Mouse (Mus musculus) CH12.LX (cell line): ENCODE results near the gene Phf21a.

ENCODE experiments used
- CTCF ChIP-seq, 2 experiments: IDR thresholded peaks in 1 of 2; conservative IDR thresholded peaks in 1 of 2; 2 replicates each; pipeline ENCODE4 v1.5.1; 2011 to 2012; ENCODE audit warnings: low read depth in 2 of 2, low read length in 2 of 2, improper control_type of control experiment in 1 of 2, inconsistent platforms in 1 of 2, mild to moderate bottlenecking in 1 of 2, moderate library complexity in 1 of 2
- MAFK ChIP-seq: IDR thresholded peaks from 2 replicates; pipeline ENCODE4 v1.6.1; 2011; ENCODE audit warnings: low read length, improper control_type of control experiment; ENCODE audit not compliant: insufficient replicate concordance
- MAX ChIP-seq: IDR thresholded peaks from 2 replicates; pipeline ENCODE4 v1.6.1; 2011; ENCODE audit warnings: low read length, improper control_type of control experiment
- POLR2A ChIP-seq: IDR thresholded peaks from 2 replicates; pipeline ENCODE4 v1.6.1; 2011; ENCODE audit warnings: low read depth, mild to moderate bottlenecking, improper control_type of control experiment, low read length
- TBP ChIP-seq: conservative IDR thresholded peaks from 2 replicates; pipeline ENCODE4 v1.6.1; 2011; ENCODE audit warnings: low read depth, low read length, improper control_type of control experiment
- TCF12 ChIP-seq: IDR thresholded peaks from 2 replicates; pipeline ENCODE4 v1.6.1; 2014; ENCODE audit warnings: low read depth, mild to moderate bottlenecking, inconsistent platforms, low read length, improper control_type of control experiment
- USF2 ChIP-seq: conservative IDR thresholded peaks from 2 replicates; pipeline ENCODE4 v1.6.1; 2011; ENCODE audit warnings: low read depth, low read length, improper control_type of control experiment
- ZMIZ1 ChIP-seq: IDR thresholded peaks from 2 replicates; pipeline ENCODE4 v1.6.1; 2012; ENCODE audit warnings: low read depth, mild to moderate bottlenecking, inconsistent platforms, low read length, improper control_type of control experiment

GRCm38 (mm10) chr2:92272510-92272909 is 179.6 kb downstream of the Phf21a start:
- TF ChIP-seq POLR2A (no peak), CTCF (conservative IDR thresholded peaks at IDR 0.05 in 1 of 2, IDR thresholded peaks at IDR 0.05 in 1 of 2; ENCODE audit: low read depth in 2 of 2, low read length in 2 of 2) (no peak), TBP (no peak), ZMIZ1 (no peak), USF2 (no peak), TCF12 (no peak), MAFK (no peak), MAX (no peak)
